Mouse (Mus musculus) lung, postnatal 0 days (tissue): ENCODE measurements around the gene Tollip. TPM values are rescaled to one million over a fixed set of nuclear protein-coding genes. Genes with fewer than 3 reads are reported as not detected.

Experiments
- ATAC-seq: fragments of 200-750 bp; cut with Nextera tagmentation; 2 replicates; pipeline ENCODE4 v1.8.0; 2017; ENCODE audit warnings: moderate library complexity
- DNase-seq: peaks from one replicate; pipeline ENCODE4 v3.0.0-alpha.2; 2016; ENCODE audit warnings: low spot score
- H3K27ac ChIP-seq: fragments of 300-500 bp; sonication (generic); 2 replicates; pipeline ENCODE4 v1.5.1; 2014; ENCODE audit warnings: antibody characterized with exemption, mild to moderate bottlenecking, low read length, mixed read lengths
- H3K27me3 ChIP-seq: fragments of 300-500 bp; sonication (generic); replicated peaks from 2 replicates; pipeline ENCODE4 v1.6.1; 2014; ENCODE audit warnings: low read length, mixed read lengths; ENCODE audit not compliant: insufficient read depth
- H3K36me3 ChIP-seq: fragments of 300-500 bp; sonication (generic); 2 replicates; pipeline ENCODE4 v1.6.1; 2014; ENCODE audit warnings: low read length, mixed read lengths; ENCODE audit not compliant: insufficient read depth
- H3K4me1 ChIP-seq: fragments of 300-500 bp; sonication (generic); 2 replicates; pipeline ENCODE4 v1.6.1; 2014; ENCODE audit warnings: antibody characterized with exemption, low read depth, low read length, mixed read lengths; ENCODE audit not compliant: insufficient read depth
- H3K4me2 ChIP-seq: fragments of 300-500 bp; sonication (generic); replicated peaks from 2 replicates; pipeline ENCODE4 v1.6.1; 2014; ENCODE audit warnings: low read depth, mild to moderate bottlenecking, low read length, moderate library complexity, mixed read lengths
- H3K4me3 ChIP-seq: fragments of 300-500 bp; sonication (generic); 2 replicates; pipeline ENCODE4 v1.5.1; 2014; ENCODE audit warnings: low read depth, low read length
- H3K9ac ChIP-seq: fragments of 300-500 bp; sonication (generic); replicated peaks from 2 replicates; pipeline ENCODE4 v1.6.1; 2014; ENCODE audit warnings: low read depth, mild to moderate bottlenecking
- H3K9me3 ChIP-seq: fragments of 300-500 bp; sonication (generic); 2 replicates; pipeline ENCODE4 v1.6.1; 2016; ENCODE audit warnings: low read length, mixed read lengths
- CTCF ChIP-seq: IDR thresholded peaks from 2 replicates; pipeline ENCODE4 v1.5.1; 2016; ENCODE audit warnings: antibody characterized with exemption, mild to moderate bottlenecking
- EP300 ChIP-seq: IDR thresholded peaks from 2 replicates; pipeline ENCODE4 v1.6.1; 2016; ENCODE audit warnings: antibody characterized with exemption, mild to moderate bottlenecking, control low read depth
- WGBS: fragments of 180-500 bp; shearing (Covaris S2); extraction: QIAGEN DNeasy Blood & Tissue Kit; methylation state at CpG from one replicate; pipeline ENCODE4 v1.1.7; 2014; 5-methylcytosine and 5-hydroxymethylcytosine counted together
- polyA plus RNA-seq: library from polyadenylated mRNA; unstranded; fragments of >200 nt; fragmentation: Nextera tagmentation; extraction: Ambion mirVana; gene quantifications from 2 replicates; pipeline ENCODE4 v1.2.1, GENCODE M21; 2015

Gene Tollip
- 44.6 and 46.4 TPM in 2 replicates for polyA plus RNA-seq

DNA sequence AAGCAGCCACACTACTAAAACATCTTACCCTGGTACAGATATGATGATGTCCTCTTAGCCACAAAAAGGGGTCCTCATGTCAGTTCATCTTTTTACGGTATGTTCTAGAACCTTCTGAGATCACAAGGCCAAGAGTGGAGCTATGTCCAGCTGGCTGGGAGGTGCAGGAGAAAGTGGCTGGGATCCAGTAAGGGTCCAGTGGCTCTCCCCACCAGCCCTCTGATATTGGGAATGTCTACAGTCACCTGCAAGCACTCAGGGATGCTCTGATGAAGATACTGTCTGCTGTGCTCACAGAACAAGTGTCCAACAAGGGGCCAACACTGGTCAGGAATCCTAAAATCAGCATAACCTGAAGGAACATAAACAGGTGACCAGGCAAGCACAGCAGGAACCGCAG is at the start of gene Tollip:
Gene Tollip (minus strand): TSS at position 101 of the 400 bp plus-strand sequence.
- no peaks in the 10 kb centered on the region for H3K9me3 ChIP-seq
- no peaks in the 10 kb centered on the region for H3K4me1 ChIP-seq
- no peaks in the 10 kb centered on the region for H3K27me3 ChIP-seq
- H3K4me2 ChIP-seq: no peak within 1 kb of the TSS
- no peak within 1 kb of the TSS for H3K27ac ChIP-seq
- H3K9ac ChIP-seq: no peak within 1 kb of the TSS
- TF ChIP-seq CTCF: no peak
- no peak within 1 kb of the TSS for H3K4me3 ChIP-seq
- WGBS: 78% methylated on average over 2 of the region's 2 CpGs
- ATAC-seq: no peak
- H3K36me3 ChIP-seq: no peaks in the 10 kb centered on the region
- no peak for DNase-seq

- WGBS: 57% methylated on average over 2 of the region's 2 CpGs
- no peak for DNase-seq
- H3K4me1 ChIP-seq: no peaks in the 10 kb centered on the region
- no peak overlapping the region for H3K4me2 ChIP-seq
- no peak for ATAC-seq
- TF ChIP-seq CTCF (no peak), EP300 (no peak)
- H3K9ac ChIP-seq: no peak overlapping the region
- no peaks in the 10 kb centered on the region for H3K36me3 ChIP-seq
- no peak overlapping the region for H3K27ac ChIP-seq
- H3K27me3 ChIP-seq: no peaks in the 10 kb centered on the region
- H3K9me3 ChIP-seq: no peaks in the 10 kb centered on the region
- no peak overlapping the region for H3K4me3 ChIP-seq
Measured at GRCm38 (mm10) chr7:141966281-141966680, 48.0 kb upstream of the Tollip start.

GRCm38 (mm10) chr7:141962521-141962920 is 44.2 kb upstream of the Tollip start:
- no peak for ATAC-seq
- H3K4me1 ChIP-seq: no peaks in the 10 kb centered on the region
- H3K4me2 ChIP-seq: no peak overlapping the region
- WGBS: 95% methylated on average over 3 of the region's 3 CpGs
- TF ChIP-seq EP300: no peak
- TF ChIP-seq CTCF: no peak
- H3K9me3 ChIP-seq: no peaks in the 10 kb centered on the region
- DNase-seq: no peak
- no peaks in the 10 kb centered on the region for H3K36me3 ChIP-seq
- H3K4me3 ChIP-seq: no peak overlapping the region
- H3K27me3 ChIP-seq: no peaks in the 10 kb centered on the region
- H3K9ac ChIP-seq: no peak overlapping the region
- no peak overlapping the region for H3K27ac ChIP-seq

DNA sequence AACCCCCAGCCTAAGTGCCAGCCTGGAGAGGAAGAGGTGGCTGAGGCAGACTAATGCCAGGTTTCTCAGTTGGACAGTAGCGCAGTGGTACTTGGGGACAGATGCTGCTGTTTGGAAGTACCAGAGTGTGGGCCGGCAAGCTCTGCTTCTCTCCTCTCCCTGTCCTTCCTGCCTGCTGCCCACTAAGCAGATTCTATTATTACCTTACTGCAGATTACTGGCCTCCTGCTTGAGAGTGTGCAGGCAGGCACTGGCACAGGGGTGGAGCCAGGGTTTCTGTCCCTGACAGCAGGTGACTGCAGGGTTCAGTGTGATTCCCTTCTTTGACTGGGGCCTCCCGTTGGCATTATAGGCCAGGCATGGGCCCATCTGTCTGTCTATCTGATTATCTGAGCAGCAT is 43.2 kb upstream of the Tollip start:
- Histone ChIP-seq H3K9ac (no peak overlapping the region), H3K27ac (no peak overlapping the region), H3K4me1 (no peaks in the 10 kb centered on the region), H3K4me2 (no peak overlapping the region), H3K4me3 (no peak overlapping the region), H3K27me3 (no peaks in the 10 kb centered on the region), H3K36me3 (no peaks in the 10 kb centered on the region), H3K9me3 (no peaks in the 10 kb centered on the region)
- ATAC-seq: no peak
- no peak for TF ChIP-seq EP300
- no peak for TF ChIP-seq CTCF
- 89% methylated on average over 3 of the region's 3 CpGs for WGBS
- no peak for DNase-seq

DNA sequence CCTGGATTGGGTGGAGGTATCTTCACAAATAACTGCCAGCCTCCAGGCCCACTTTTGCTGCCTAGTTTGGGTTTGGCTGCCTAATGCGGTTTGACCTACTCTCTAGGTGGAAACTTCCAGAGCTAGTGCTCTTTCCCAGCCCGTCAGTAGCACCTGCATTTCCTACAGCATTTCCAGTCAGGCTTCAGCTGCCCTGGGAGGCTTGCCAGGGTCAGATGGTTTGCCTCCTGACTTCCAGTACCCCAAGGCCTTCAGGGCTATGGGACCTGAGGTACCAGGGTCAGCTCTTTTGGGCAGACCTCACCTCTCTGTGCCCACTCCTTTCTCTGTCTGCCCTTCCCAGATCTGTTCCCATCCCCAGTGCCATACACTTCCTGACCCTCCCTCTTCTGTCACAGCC is 42.6 kb upstream of the Tollip start:
- H3K36me3 ChIP-seq: no peaks in the 10 kb centered on the region
- WGBS: 61% methylated on average over 2 of the region's 2 CpGs
- TF ChIP-seq EP300: no peak
- TF ChIP-seq CTCF: no peak

GRCm38 (mm10) chr7:141959133-141959532 is 40.8 kb upstream of the Tollip start:
- H3K9ac ChIP-seq: no peak overlapping the region
- H3K4me2 ChIP-seq: no peak overlapping the region
- no peaks in the 10 kb centered on the region for H3K4me1 ChIP-seq
- no peak overlapping the region for H3K4me3 ChIP-seq
- ATAC-seq (no peak), DNase-seq (peak; percentile 18)
- WGBS: 76% methylated on average over 1 of the region's 1 CpGs
- H3K27ac ChIP-seq: no peak overlapping the region
- no peaks in the 10 kb centered on the region for H3K36me3 ChIP-seq
- H3K27me3 ChIP-seq: peaks cover under 1% of the 10 kb centered on the region; the same call in 1 of the 2 replicates
- no peaks in the 10 kb centered on the region for H3K9me3 ChIP-seq
- TF ChIP-seq CTCF: no peak
- TF ChIP-seq EP300: no peak

More for the DNA sequence above, 42.6 kb upstream of the Tollip start:
- DNase-seq: no peak
- Histone ChIP-seq H3K4me3 (no peak overlapping the region), H3K4me2 (no peak overlapping the region), H3K27me3 (no peaks in the 10 kb centered on the region), H3K4me1 (no peaks in the 10 kb centered on the region), H3K9me3 (no peaks in the 10 kb centered on the region), H3K9ac (no peak overlapping the region), H3K27ac (no peak overlapping the region)
- no peak for ATAC-seq

- no peak overlapping the region for H3K4me3 ChIP-seq
- peaks cover 4% of the 10 kb centered on the region; the same call in 1 of the 2 replicates for H3K27me3 ChIP-seq
- H3K27ac ChIP-seq: no peak overlapping the region
- H3K9ac ChIP-seq: no peak overlapping the region
- no peaks in the 10 kb centered on the region for H3K36me3 ChIP-seq
- TF ChIP-seq CTCF: no peak
- TF ChIP-seq EP300: no peak
- DNase-seq (no peak), ATAC-seq (no peak)
- H3K4me2 ChIP-seq: no peak overlapping the region
- H3K9me3 ChIP-seq: no peaks in the 10 kb centered on the region
- 63% methylated on average over 2 of the region's 2 CpGs for WGBS
- H3K4me1 ChIP-seq: no peaks in the 10 kb centered on the region
Measured at GRCm38 (mm10) chr7:141958211-141958610, 39.9 kb upstream of the Tollip start.
